Mouse (Mus musculus) stomach, postnatal 0 days (tissue): Measurements from ENCODE around the gene Clec12b.

Source experiments
- CTCF ChIP-seq: IDR thresholded peaks from 2 replicates; pipeline ENCODE4 v1.5.1; 2016; ENCODE audit warnings: antibody characterized with exemption, low read depth, mild to moderate bottlenecking, moderate library complexity
- EP300 ChIP-seq: optimal IDR thresholded peaks from 2 replicates; pipeline ENCODE3; 2016; ENCODE audit warnings: antibody characterized with exemption

- TF ChIP-seq CTCF = no peak
- TF ChIP-seq EP300 = no peak
Observed at GRCm38 (mm10) chr6:129399945-129400344, 14.3 kb upstream of the Clec12b start.
